Mouse (Mus musculus): ENCODE measurements around the gene Rnf2. TPM values are rescaled to one million over a fixed set of nuclear protein-coding genes. Genes with fewer than 3 reads are reported as not detected.
A peak's percentile ranks its signal among the peaks of the same experiment; 100 is the strongest.

Rnf2 gene
- polyA plus RNA-seq, 1 experiment from 2014 or later, result 55.6 TPM

DNA sequence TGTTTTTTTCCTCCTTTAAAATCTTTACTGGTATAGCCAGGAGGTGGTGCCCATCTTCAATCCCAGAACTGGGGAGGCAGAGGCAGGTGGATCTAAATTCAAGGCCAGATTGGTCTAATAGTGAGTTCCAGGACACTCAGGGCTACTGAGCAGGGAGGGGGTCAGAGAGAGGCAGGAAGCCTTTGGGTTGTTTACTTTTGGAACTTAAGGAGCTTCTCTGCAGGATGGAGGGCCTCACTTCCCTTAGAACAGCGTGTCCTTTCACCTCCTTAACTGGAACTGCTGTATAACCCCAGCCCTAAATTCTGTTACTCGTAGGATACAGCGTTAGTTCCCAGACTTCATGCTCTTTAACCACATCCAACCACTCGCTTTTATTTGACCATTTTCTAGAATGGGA, 10.1 kb upstream of the Rnf2 start:
- WGBS, result 57% methylated on average over 4 of the region's 4 CpGs
- H3K9ac ChIP-seq, result no peak overlapping the region
- peaks cover 10% of the 10 kb centered on the region for H3K4me1 ChIP-seq (replicated peaks)
- no peak overlapping the region for H3K4me3 ChIP-seq
- no peak overlapping the region for H3K4me2 ChIP-seq
- H3K27me3 ChIP-seq, result no peaks in the 10 kb centered on the region
- no peaks in the 10 kb centered on the region for H3K36me3 ChIP-seq
- ATAC-seq (replicated peaks; ENCODE audit: insufficient number of reproducible peaks, insufficient read depth, low FRiP score, low read depth), result no peak
- no peaks in the 10 kb centered on the region for H3K9me3 ChIP-seq (replicated peaks)
- H3K27ac ChIP-seq, result no peak overlapping the region

DNA sequence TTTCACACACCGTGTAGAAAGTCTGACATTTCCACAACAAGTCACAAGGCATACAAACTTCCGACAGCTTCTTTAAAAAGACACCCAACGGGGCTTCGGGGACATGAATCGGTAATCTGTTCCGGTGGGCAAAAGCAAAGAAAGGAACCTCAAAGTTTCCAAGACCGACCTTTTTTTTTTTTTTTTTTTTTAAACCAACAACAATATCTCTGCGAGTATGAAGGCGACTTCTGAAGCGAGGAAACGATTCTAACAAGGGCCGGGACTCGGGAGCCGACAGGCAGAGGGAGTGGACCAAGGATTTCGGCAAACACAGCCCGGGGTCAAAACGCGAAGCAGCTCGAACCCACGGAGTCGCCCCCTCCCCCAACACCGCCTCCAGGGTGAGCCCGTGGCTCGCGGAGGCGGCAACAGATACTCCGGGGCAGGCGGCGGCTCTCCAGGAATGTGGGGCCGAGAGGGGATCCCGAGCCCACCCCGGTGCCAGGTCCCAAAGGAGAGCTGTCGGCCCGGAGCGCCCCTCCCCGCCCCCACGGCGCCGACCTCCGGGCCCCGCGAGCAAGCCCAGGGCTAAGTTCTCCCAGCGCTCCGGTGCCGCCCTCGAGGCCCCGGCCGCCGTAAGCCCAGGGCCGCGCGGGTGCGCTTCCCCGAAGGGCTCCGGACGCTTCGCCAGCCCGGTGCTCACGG, 797 bp downstream of the Rnf2 start:
- H3K4me2 ChIP-seq, result peak overlapping the region; percentile 61
- under 1% methylated on average over 59 of the region's 59 CpGs for WGBS

DNA sequence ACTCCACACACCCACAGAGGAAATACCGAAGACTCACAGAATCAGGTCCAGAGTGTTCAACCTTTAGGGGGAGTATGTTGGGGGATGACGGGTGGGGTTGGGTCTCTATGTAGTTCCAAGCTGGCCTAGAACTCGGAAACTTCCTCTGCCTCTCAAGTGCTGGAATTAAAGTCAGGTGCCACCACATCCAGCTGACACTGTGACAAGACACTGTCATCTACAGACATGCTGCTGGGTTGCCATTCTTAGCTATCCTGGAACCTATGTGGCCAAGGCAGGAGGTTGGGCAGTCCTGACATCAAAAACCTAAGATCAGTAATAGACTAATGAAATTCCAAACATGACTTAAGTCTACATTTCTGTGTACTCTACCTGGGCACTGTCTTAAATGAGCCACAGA, 2.4 kb downstream of the Rnf2 start:
- Histone ChIP-seq H3K4me2 (peak overlapping the region; percentile 61; the same call in 1 of the 2 replicates), H3K9ac (no peak overlapping the region), H3K36me3 (no peaks in the 10 kb centered on the region), H3K27me3 (no peaks in the 10 kb centered on the region), H3K4me3 (no peak overlapping the region), H3K9me3 (replicated peaks) (no peaks in the 10 kb centered on the region), H3K4me1 (replicated peaks) (peaks cover 45% of the 10 kb centered on the region), H3K27ac (no peak overlapping the region)
- no peak for ATAC-seq (replicated peaks; ENCODE audit: insufficient number of reproducible peaks, insufficient read depth, low FRiP score, low read depth)
- 65% methylated on average over 3 of the region's 3 CpGs for WGBS

More for the DNA sequence above, 797 bp downstream of the Rnf2 start:
- H3K4me3 ChIP-seq, result peak overlapping the region; percentile 96
- ATAC-seq (replicated peaks; ENCODE audit: insufficient number of reproducible peaks, insufficient read depth, low FRiP score, low read depth), result peak; percentile 44
- peak overlapping the region; percentile 99 for H3K27ac ChIP-seq
- no peaks in the 10 kb centered on the region for H3K36me3 ChIP-seq
- H3K27me3 ChIP-seq, result no peaks in the 10 kb centered on the region
- no peaks in the 10 kb centered on the region for H3K9me3 ChIP-seq (replicated peaks)
- peaks cover 34% of the 10 kb centered on the region for H3K4me1 ChIP-seq (replicated peaks)
- peak overlapping the region; percentile 99 for H3K9ac ChIP-seq

DNA sequence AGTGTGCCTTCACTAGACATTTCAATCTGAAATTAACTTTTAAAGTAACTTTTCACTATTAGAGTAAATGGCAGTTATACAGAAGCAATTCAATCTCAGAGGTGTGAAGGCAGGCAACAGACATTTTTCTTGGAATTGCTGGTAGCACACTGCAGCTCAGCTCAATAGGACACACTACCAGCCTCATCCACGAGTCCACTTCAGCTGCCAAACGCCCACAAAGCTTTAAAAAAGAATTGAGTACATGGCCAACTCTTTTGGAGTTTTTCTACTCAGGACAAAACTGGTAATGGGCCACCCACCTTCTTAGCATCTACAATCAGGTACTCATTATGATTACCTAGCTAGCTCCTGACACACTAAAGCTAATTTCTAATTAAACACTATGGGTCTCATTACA, 2.8 kb downstream of the Rnf2 start:
- Histone ChIP-seq H3K27me3 (no peaks in the 10 kb centered on the region), H3K9ac (no peak overlapping the region), H3K4me1 (replicated peaks) (peaks cover 45% of the 10 kb centered on the region), H3K27ac (no peak overlapping the region), H3K4me2 (peak overlapping the region; percentile 61; the same call in 1 of the 2 replicates), H3K36me3 (no peaks in the 10 kb centered on the region), H3K9me3 (replicated peaks) (no peaks in the 10 kb centered on the region), H3K4me3 (no peak overlapping the region)
- ATAC-seq (replicated peaks; ENCODE audit: insufficient number of reproducible peaks, insufficient read depth, low FRiP score, low read depth), result no peak
- WGBS, result 56% methylated on average over 2 of the region's 2 CpGs

DNA sequence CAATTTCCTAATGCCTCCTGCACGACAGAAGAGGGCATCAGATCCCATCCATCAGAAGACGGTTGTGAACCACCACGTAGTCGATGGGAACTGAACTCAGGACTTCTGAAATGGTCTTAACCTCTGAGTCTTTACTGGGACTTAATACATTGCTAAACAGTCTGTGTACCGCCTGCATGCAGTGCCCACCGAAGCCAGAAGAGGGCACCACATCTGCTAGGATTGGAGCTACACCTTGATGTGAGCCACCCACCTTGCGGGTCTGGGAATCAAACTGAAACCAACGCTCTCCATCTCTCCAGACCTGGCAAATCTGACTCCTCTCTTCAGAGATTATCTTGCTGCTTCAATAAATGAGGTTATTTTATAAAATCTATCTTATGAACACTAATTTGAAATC, 3.7 kb downstream of the Rnf2 start:
- H3K4me3 ChIP-seq, result no peak overlapping the region
- no peaks in the 10 kb centered on the region for H3K36me3 ChIP-seq
- no peak for ATAC-seq (replicated peaks; ENCODE audit: insufficient number of reproducible peaks, insufficient read depth, low FRiP score, low read depth)
- peaks cover 50% of the 10 kb centered on the region for H3K4me1 ChIP-seq (replicated peaks)
- H3K27me3 ChIP-seq, result no peaks in the 10 kb centered on the region
- peak overlapping the region; percentile 49 for H3K27ac ChIP-seq
- peak overlapping the region; percentile 21; the same call in 1 of the 2 replicates for H3K4me2 ChIP-seq
- H3K9me3 ChIP-seq (replicated peaks), result no peaks in the 10 kb centered on the region
- H3K9ac ChIP-seq, result no peak overlapping the region
- 87% methylated on average over 8 of the region's 8 CpGs for WGBS

DNA sequence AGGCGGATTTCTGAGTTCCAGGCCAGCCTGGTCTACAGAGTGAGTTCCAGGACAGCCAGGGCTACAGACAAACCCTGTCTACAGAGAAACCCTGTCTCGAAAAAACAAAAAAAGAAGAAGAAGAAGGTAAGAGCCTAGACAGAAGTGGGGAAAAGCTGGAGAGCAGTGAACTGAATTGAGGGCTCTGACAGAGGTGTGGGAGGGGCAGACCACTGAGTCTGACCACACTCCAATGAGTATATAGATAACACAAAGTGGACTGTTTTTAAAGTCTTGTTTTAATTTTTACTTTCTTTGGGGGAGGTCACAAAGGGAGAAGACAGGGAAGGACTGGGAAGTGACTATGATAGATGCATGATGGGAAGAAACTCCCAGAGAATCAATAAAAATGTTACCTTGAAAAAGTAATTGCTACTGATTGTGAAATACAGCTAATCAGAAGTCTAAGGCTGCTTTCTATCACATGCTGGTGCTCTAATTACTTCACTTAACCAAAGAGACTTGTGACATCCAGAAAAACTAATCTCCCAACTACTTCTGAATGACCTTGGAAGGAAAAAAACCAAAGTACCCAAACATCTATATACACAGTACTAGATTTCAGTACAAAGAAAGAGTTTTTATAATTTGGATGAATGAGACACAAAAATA, 5.0 kb downstream of the Rnf2 start:
- Histone ChIP-seq H3K9me3 (replicated peaks) (no peaks in the 10 kb centered on the region), H3K4me2 (no peak overlapping the region), H3K4me1 (replicated peaks) (peaks cover 53% of the 10 kb centered on the region), H3K9ac (no peak overlapping the region), H3K27ac (no peak overlapping the region; the same call in 1 of the 2 replicates), H3K4me3 (no peak overlapping the region), H3K36me3 (no peaks in the 10 kb centered on the region), H3K27me3 (no peaks in the 10 kb centered on the region)
- 82% methylated on average over 2 of the region's 2 CpGs for WGBS
- ATAC-seq (replicated peaks; ENCODE audit: insufficient number of reproducible peaks, insufficient read depth, low FRiP score, low read depth), result no peak

DNA sequence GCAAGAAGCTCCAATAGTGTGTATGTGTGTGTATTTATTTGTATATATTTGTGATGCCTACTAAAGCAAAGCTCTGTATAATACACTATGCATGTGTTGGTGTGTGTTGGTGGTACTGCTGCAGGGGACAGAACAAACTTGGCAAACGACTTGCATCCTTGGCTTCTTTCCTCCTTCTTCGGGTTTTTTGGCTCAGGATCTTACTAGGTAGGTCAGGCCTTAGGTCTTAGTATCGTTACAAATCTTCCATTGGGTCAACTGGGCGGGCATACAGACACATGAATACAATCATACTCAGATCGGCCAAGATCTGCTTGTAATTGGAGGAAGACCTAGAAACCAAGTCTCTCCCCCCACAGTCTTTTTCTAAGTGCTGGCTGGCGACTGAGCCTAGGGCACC, 6.0 kb downstream of the Rnf2 start:
- 65% methylated on average over 6 of the region's 6 CpGs for WGBS
- ATAC-seq (replicated peaks; ENCODE audit: insufficient number of reproducible peaks, insufficient read depth, low FRiP score, low read depth), result no peak
- H3K27ac ChIP-seq, result no peak overlapping the region
- no peak overlapping the region for H3K9ac ChIP-seq
- no peaks in the 10 kb centered on the region for H3K36me3 ChIP-seq
- no peaks in the 10 kb centered on the region for H3K9me3 ChIP-seq (replicated peaks)
- H3K4me3 ChIP-seq, result no peak overlapping the region
- H3K27me3 ChIP-seq, result no peaks in the 10 kb centered on the region
- peaks cover 55% of the 10 kb centered on the region for H3K4me1 ChIP-seq (replicated peaks)
- no peak overlapping the region for H3K4me2 ChIP-seq

DNA sequence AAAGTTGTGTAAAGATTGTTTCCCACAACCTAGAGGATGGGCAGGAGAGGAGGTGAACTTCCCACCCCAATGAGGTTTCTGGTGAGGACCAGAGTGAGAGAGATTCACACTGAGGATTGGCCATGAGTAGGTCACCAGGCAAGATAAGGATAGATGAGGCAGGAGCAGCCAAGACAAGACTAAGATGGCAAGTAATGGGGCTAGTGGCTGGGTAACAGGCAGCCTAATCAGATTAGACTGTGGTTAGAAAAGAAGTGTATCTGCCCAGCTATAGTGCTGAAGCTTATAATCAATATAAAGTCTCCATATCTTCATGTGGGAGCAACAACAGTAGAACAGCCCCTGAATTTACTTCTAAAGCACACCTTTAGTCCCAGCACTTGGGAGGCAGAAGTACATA, 6.9 kb downstream of the Rnf2 start:
- Histone ChIP-seq H3K4me1 (replicated peaks) (peaks cover 55% of the 10 kb centered on the region), H3K9ac (no peak overlapping the region), H3K4me3 (no peak overlapping the region), H3K27me3 (no peaks in the 10 kb centered on the region), H3K36me3 (no peaks in the 10 kb centered on the region), H3K27ac (no peak overlapping the region), H3K9me3 (replicated peaks) (no peaks in the 10 kb centered on the region), H3K4me2 (no peak overlapping the region)
- no peak for ATAC-seq (replicated peaks; ENCODE audit: insufficient number of reproducible peaks, insufficient read depth, low FRiP score, low read depth)

DNA sequence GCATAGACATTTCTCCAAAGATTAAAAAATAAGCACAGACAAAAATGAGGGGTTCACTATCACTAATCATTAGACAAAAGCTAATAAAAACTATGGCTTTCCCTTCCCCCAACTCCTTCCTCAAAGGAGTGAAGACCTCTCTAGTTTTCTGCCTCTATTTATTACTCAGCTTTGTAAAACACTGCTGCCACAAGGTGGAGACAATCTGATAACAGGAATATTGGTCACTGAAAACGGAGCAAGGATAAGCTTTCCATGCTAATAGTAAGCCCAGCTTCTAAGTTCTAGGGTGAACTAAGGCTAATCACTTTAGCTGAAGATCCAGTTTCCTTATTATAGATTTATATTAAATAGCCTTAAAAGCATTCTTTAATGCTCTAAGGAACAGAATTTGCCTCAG, 8.3 kb downstream of the Rnf2 start:
- no peak overlapping the region for H3K4me3 ChIP-seq
- H3K27ac ChIP-seq, result no peak overlapping the region
- 34% methylated on average over 1 of the region's 1 CpGs for WGBS
- H3K9ac ChIP-seq, result no peak overlapping the region
- H3K4me2 ChIP-seq, result no peak overlapping the region
- no peaks in the 10 kb centered on the region for H3K9me3 ChIP-seq (replicated peaks)
- no peak for ATAC-seq (replicated peaks; ENCODE audit: insufficient number of reproducible peaks, insufficient read depth, low FRiP score, low read depth)
- H3K4me1 ChIP-seq (replicated peaks), result peaks cover 47% of the 10 kb centered on the region
- no peaks in the 10 kb centered on the region for H3K27me3 ChIP-seq
- no peaks in the 10 kb centered on the region for H3K36me3 ChIP-seq

DNA sequence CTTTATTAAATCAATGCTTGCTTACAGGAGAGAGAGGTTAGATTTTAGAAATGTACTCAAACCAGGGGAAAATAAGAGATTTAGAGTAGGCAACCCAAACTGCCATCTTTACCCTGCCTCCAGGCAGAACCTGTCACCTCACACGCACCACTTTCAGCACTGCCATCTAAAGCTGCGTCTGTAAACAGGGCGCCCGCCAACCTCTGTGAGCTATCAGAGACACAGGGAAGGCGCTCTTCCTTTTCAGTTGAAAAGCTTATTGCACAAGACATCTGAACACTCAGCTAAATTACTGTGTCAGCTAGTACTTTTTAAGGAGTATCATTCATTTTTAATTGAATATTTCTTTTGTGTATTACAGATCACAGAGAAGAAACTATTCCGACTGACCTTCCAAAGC, 10.9 kb downstream of the Rnf2 start:
- peaks cover 27% of the 10 kb centered on the region for H3K4me1 ChIP-seq (replicated peaks)

DNA sequence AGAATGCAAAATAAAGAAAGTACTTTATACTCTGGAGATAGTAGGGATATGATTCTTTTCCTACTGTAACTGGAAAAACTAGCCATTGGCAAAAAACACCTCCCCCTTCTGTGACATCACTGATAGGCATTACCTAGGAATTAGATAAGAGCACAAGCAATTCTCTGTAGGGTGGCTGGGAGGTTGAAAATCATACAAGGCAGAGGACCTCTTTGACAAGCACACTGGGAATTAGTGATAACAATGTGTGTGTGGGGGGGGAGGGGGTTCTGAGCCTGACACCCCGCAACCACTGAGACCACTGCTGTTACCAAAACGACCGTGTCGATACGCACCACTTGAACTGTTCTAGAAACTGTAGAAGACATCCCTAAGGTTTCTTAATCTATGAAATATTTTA, 16.0 kb downstream of the Rnf2 start:
- Histone ChIP-seq H3K4me3 (no peak overlapping the region), H3K9me3 (replicated peaks) (no peaks in the 10 kb centered on the region), H3K4me1 (replicated peaks) (peaks cover 11% of the 10 kb centered on the region), H3K27ac (no peak overlapping the region), H3K9ac (no peak overlapping the region), H3K36me3 (peaks cover 3% of the 10 kb centered on the region; the same call in 1 of the 2 replicates), H3K27me3 (no peaks in the 10 kb centered on the region), H3K4me2 (no peak overlapping the region)
- ATAC-seq (replicated peaks; ENCODE audit: insufficient number of reproducible peaks, insufficient read depth, low FRiP score, low read depth), result no peak
- 51% methylated on average over 5 of the region's 5 CpGs for WGBS

More for the DNA sequence above, 10.9 kb downstream of the Rnf2 start:
- Histone ChIP-seq H3K36me3 (no peaks in the 10 kb centered on the region), H3K4me3 (no peak overlapping the region), H3K9me3 (replicated peaks) (no peaks in the 10 kb centered on the region), H3K4me2 (no peak overlapping the region), H3K27me3 (no peaks in the 10 kb centered on the region), H3K9ac (no peak overlapping the region), H3K27ac (no peak overlapping the region)
- WGBS, result 57% methylated on average over 6 of the region's 6 CpGs
- no peak for ATAC-seq (replicated peaks; ENCODE audit: insufficient number of reproducible peaks, insufficient read depth, low FRiP score, low read depth)

DNA sequence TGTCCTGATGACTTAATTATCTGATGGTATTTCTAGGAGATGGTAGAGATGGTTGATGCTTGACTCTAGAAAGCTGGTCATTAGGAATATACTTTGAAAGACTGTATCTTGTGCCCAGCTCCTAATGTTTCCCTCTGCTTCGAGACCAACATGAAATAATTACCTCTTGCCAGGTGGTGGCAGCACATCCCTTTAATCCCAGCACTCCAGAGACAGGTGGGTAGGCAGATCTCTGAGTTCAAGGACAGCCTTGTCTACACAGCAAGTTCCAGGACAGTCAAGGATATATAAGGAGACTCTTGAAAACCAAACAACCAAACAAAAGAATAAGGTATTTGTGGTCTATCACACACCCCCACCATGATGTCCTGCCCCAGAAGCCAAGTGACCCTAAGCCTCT, 17.2 kb downstream of the Rnf2 start:
- H3K4me1 ChIP-seq (replicated peaks), result peaks cover 4% of the 10 kb centered on the region
- H3K9me3 ChIP-seq (replicated peaks), result no peaks in the 10 kb centered on the region
- peaks cover 3% of the 10 kb centered on the region; the same call in 1 of the 2 replicates for H3K36me3 ChIP-seq
- 48% methylated on average over 1 of the region's 1 CpGs for WGBS
- no peaks in the 10 kb centered on the region for H3K27me3 ChIP-seq
- H3K4me3 ChIP-seq, result no peak overlapping the region
- H3K9ac ChIP-seq, result no peak overlapping the region
- no peak overlapping the region for H3K4me2 ChIP-seq
- ATAC-seq (replicated peaks; ENCODE audit: insufficient number of reproducible peaks, insufficient read depth, low FRiP score, low read depth), result no peak
- H3K27ac ChIP-seq, result no peak overlapping the region
